Mouse (Mus musculus) lung, postnatal 0 days (tissue): ENCODE measurements at regions not wholly inside any gene's neighbourhood (a gene's known extent, or its start where the extent isn't known, plus 50 kb on each side); places are given as distances from the start of the nearest gene placed in this dataset.

ENCODE experiments used
- CTCF ChIP-seq: IDR thresholded peaks from 2 replicates; pipeline ENCODE4 v1.5.1; 2016; ENCODE audit warnings: antibody characterized with exemption, mild to moderate bottlenecking
- EP300 ChIP-seq: IDR thresholded peaks from 2 replicates; pipeline ENCODE4 v1.6.1; 2016; ENCODE audit warnings: antibody characterized with exemption, mild to moderate bottlenecking, control low read depth

GRCm38 (mm10) chr9:102424672-102425345, 70.3 kb upstream of the Ephb1 start:
- TF ChIP-seq CTCF, result no peak
- TF ChIP-seq EP300, result no peak
